Mouse (Mus musculus): ENCODE data around the gene Bnip1. TPM values are rescaled to one million over a fixed set of nuclear protein-coding genes. Genes with fewer than 3 reads are reported as not detected.

Bnip1 gene
- polyA plus RNA-seq, 2 experiments from 2014 or later, result 26.9 to 40.0 TPM

DNA sequence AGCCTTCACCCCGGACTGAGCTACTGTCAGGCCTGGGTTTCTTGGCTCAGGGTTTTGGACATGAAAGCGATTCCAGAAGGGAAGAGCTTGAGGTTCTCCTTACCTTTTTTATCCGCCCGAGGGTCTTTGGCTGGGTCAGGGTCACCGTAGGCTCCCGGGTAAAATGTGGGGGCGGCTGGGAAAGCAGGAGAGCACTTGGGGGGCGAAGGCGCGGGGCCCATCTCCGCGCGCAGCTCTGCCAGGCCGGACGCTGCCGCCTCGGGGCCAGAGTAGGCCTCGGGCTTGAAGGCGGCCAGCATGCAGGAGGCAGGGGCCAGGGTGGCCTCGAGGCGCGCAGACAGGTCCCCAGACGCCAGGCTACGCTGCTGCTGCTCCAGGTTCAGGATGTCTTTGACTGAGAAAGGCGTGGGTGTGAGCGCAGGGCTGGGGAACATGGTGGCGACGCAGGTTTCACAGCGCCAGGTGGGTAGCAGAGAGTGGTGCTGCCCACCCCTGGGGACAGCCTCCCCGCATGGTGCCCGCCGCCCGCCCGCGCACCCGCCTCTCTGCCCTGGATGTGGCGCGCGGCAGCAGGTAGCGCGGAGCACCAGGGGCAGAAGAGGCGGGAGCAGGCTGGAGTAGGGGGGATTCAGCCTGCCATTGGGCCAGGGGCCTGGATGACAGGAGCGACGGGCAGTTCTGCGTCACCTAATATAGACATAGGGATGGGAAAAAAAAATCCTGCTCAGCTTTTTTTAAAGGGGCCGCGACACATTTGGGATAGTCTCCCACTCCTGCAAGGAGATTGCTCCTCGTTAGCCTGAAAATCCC lies 60.3 kb downstream of the Bnip1 start:
- no peak for ATAC-seq

GRCm38 (mm10) chr17:26841981-26842380 lies 61.1 kb downstream of the Bnip1 start:
- no peak for ATAC-seq

Other genes with a start within 250 kb of the Bnip1 start
- gene Ergic1, start 219.6 kb upstream of the Bnip1 start, polyA plus RNA-seq (2017; shearing (Covaris generic)), result 10 to 100 TPM; 37.2 to 77.2 TPM
- 10 to 100 TPM; 24.6 to 24.7 TPM for gene Dusp1, start 218.9 kb upstream of the Bnip1 start, polyA plus RNA-seq (2017; shearing (Covaris generic))
- gene Atp6v0e, start 117.8 kb upstream of the Bnip1 start, polyA plus RNA-seq (2017; shearing (Covaris generic)), result 100 to 1,000 TPM; 354 to 386 TPM
- 10 to 100 TPM; 60.7 to 69.8 TPM for gene Crebrf, start 65.4 kb upstream of the Bnip1 start, polyA plus RNA-seq (2017; shearing (Covaris generic))
- not detected for gene Nkx2-5, start 63.9 kb downstream of the Bnip1 start, polyA plus RNA-seq (2017; shearing (Covaris generic))
- 1 to 10 TPM; 1.4 to 3.3 TPM for gene Kifc5b, start 136.0 kb downstream of the Bnip1 start, polyA plus RNA-seq (2017; shearing (Covaris generic))
- 10 to 100 TPM; 11.1 to 12.1 TPM for gene Phf1, start 152.0 kb downstream of the Bnip1 start, polyA plus RNA-seq (2017; shearing (Covaris generic))
- gene Cuta, start 158.5 kb downstream of the Bnip1 start, polyA plus RNA-seq (2017; shearing (Covaris generic)), result 100 to 1,000 TPM; 153 to 166 TPM
- not detected for gene Syngap1, start 160.2 kb downstream of the Bnip1 start, polyA plus RNA-seq (2017; shearing (Covaris generic))
- 10 to 100 TPM; 11.5 to 15.6 TPM for gene Zbtb9, start 192.1 kb downstream of the Bnip1 start, polyA plus RNA-seq (2017; shearing (Covaris generic))
- 1 to 10 TPM; 3.2 to 4.8 TPM for gene Bak1, start 247.9 kb downstream of the Bnip1 start, polyA plus RNA-seq (2017; shearing (Covaris generic))